Mouse (Mus musculus): ENCODE measurements around the gene Lysmd1.

GRCm38 (mm10) chr3:95100854-95101253, 33.0 kb upstream of the Lysmd1 start:
- TF ChIP-seq POLR2A (IDR thresholded peaks at IDR 0.05; ENCODE audit: insufficient read depth, low read depth, low read length): no peak
- no peak for TF ChIP-seq CTCF (IDR thresholded peaks at IDR 0.05; ENCODE audit: insufficient read depth, low read depth, low read length)
